Mouse (Mus musculus): ENCODE results near the gene Nadsyn1.

Nadsyn1 gene

GRCm38 (mm10) chr7:143766893-143767292, 55.8 kb downstream of the Nadsyn1 start, which contains the start of gene Mrgprg:
Mrgprg (minus strand) TSS chr7:143766993.
- Histone ChIP-seq H3K4me1 (replicated peaks; ENCODE audit: low read depth, low read length) (peaks cover 12% of the 10 kb centered on the region), H3K36me3 (ENCODE audit: insufficient read depth, low read length) (no peaks in the 10 kb centered on the region), H3K27me3 (ENCODE audit: insufficient read depth, low read length) (peaks cover 51% of the 10 kb centered on the region), H3K9me3 (ENCODE audit: low read length) (no peaks in the 10 kb centered on the region), H3K4me3 (replicated peaks; ENCODE audit: low read length) (no peak within 1 kb of the TSS)
- TF ChIP-seq POU5F1 (IDR thresholded peaks at IDR 0.05; ENCODE audit: borderline replicate concordance, low read length) = no peak
- TF ChIP-seq CTCF (conservative IDR thresholded peaks at IDR 0.05; ENCODE audit: low read length) = no peak
- TF ChIP-seq NANOG (IDR thresholded peaks at IDR 0.05; ENCODE audit: borderline replicate concordance, low read length) = no peak

- peaks cover 12% of the 10 kb centered on the region for H3K4me1 ChIP-seq (replicated peaks; ENCODE audit: low read depth, low read length)
- no peak for TF ChIP-seq NANOG (IDR thresholded peaks at IDR 0.05; ENCODE audit: borderline replicate concordance, low read length)
- TF ChIP-seq POU5F1 (IDR thresholded peaks at IDR 0.05; ENCODE audit: borderline replicate concordance, low read length) = no peak
- no peak for TF ChIP-seq CTCF (conservative IDR thresholded peaks at IDR 0.05; ENCODE audit: low read length)
- no peaks in the 10 kb centered on the region for H3K9me3 ChIP-seq (ENCODE audit: low read length)
- H3K36me3 ChIP-seq (ENCODE audit: insufficient read depth, low read length) = no peaks in the 10 kb centered on the region
- H3K4me3 ChIP-seq (replicated peaks; ENCODE audit: low read length) = no peak overlapping the region
- peaks cover 52% of the 10 kb centered on the region for H3K27me3 ChIP-seq (ENCODE audit: insufficient read depth, low read length)
Observed at GRCm38 (mm10) chr7:143764876-143765530, 57.6 kb downstream of the Nadsyn1 start.

GRCm38 (mm10) chr7:143763794-143764193, 58.9 kb downstream of the Nadsyn1 start:
- Histone ChIP-seq H3K27me3 (ENCODE audit: insufficient read depth, low read length) (peaks cover 61% of the 10 kb centered on the region), H3K4me1 (replicated peaks; ENCODE audit: low read depth, low read length) (peaks cover 5% of the 10 kb centered on the region), H3K4me3 (replicated peaks; ENCODE audit: low read length) (no peak overlapping the region), H3K9me3 (ENCODE audit: low read length) (no peaks in the 10 kb centered on the region), H3K36me3 (ENCODE audit: insufficient read depth, low read length) (no peaks in the 10 kb centered on the region)
- no peak for TF ChIP-seq NANOG (IDR thresholded peaks at IDR 0.05; ENCODE audit: borderline replicate concordance, low read length)
- TF ChIP-seq POU5F1 (IDR thresholded peaks at IDR 0.05; ENCODE audit: borderline replicate concordance, low read length) = no peak
- TF ChIP-seq CTCF (conservative IDR thresholded peaks at IDR 0.05; ENCODE audit: low read length) = peak; percentile 77

- TF ChIP-seq POU5F1 (IDR thresholded peaks at IDR 0.05; ENCODE audit: borderline replicate concordance, low read length) (no peak), NANOG (IDR thresholded peaks at IDR 0.05; ENCODE audit: borderline replicate concordance, low read length) (no peak), CTCF (conservative IDR thresholded peaks at IDR 0.05; ENCODE audit: low read length) (no peak)
- Histone ChIP-seq H3K36me3 (ENCODE audit: insufficient read depth, low read length) (no peaks in the 10 kb centered on the region), H3K4me3 (replicated peaks; ENCODE audit: low read length) (no peak overlapping the region), H3K4me1 (replicated peaks; ENCODE audit: low read depth, low read length) (peaks cover 17% of the 10 kb centered on the region), H3K27me3 (ENCODE audit: insufficient read depth, low read length) (peaks cover 70% of the 10 kb centered on the region), H3K9me3 (ENCODE audit: low read length) (no peaks in the 10 kb centered on the region)
Observed at GRCm38 (mm10) chr7:143758956-143759355, 63.7 kb downstream of the Nadsyn1 start.

- no peak for TF ChIP-seq POU5F1 (IDR thresholded peaks at IDR 0.05; ENCODE audit: borderline replicate concordance, low read length)
- TF ChIP-seq NANOG (IDR thresholded peaks at IDR 0.05; ENCODE audit: borderline replicate concordance, low read length) = no peak
- no peak for TF ChIP-seq CTCF (conservative IDR thresholded peaks at IDR 0.05; ENCODE audit: low read length)
- H3K4me1 ChIP-seq (replicated peaks; ENCODE audit: low read depth, low read length) = peaks cover 17% of the 10 kb centered on the region
- H3K4me3 ChIP-seq (replicated peaks; ENCODE audit: low read length) = no peak overlapping the region
- H3K36me3 ChIP-seq (ENCODE audit: insufficient read depth, low read length) = no peaks in the 10 kb centered on the region
- H3K9me3 ChIP-seq (ENCODE audit: low read length) = no peaks in the 10 kb centered on the region
- H3K27me3 ChIP-seq (ENCODE audit: insufficient read depth, low read length) = peaks cover 72% of the 10 kb centered on the region
Observed at GRCm38 (mm10) chr7:143757696-143758095, 65.0 kb downstream of the Nadsyn1 start.

- H3K4me1 ChIP-seq (replicated peaks; ENCODE audit: low read depth, low read length) = peaks cover 17% of the 10 kb centered on the region
- H3K9me3 ChIP-seq (ENCODE audit: low read length) = no peaks in the 10 kb centered on the region
- no peaks in the 10 kb centered on the region for H3K36me3 ChIP-seq (ENCODE audit: insufficient read depth, low read length)
- H3K27me3 ChIP-seq (ENCODE audit: insufficient read depth, low read length) = peaks cover 72% of the 10 kb centered on the region
- peak overlapping the region; percentile 71 for H3K4me3 ChIP-seq (replicated peaks; ENCODE audit: low read length)
- no peak for TF ChIP-seq NANOG (IDR thresholded peaks at IDR 0.05; ENCODE audit: borderline replicate concordance, low read length)
- no peak for TF ChIP-seq CTCF (conservative IDR thresholded peaks at IDR 0.05; ENCODE audit: low read length)
- TF ChIP-seq POU5F1 (IDR thresholded peaks at IDR 0.05; ENCODE audit: borderline replicate concordance, low read length) = no peak
Observed at GRCm38 (mm10) chr7:143757027-143757390, 65.6 kb downstream of the Nadsyn1 start.

- Histone ChIP-seq H3K27me3 (ENCODE audit: insufficient read depth, low read length) (peaks cover 75% of the 10 kb centered on the region), H3K4me1 (replicated peaks; ENCODE audit: low read depth, low read length) (peaks cover 17% of the 10 kb centered on the region), H3K9me3 (ENCODE audit: low read length) (no peaks in the 10 kb centered on the region), H3K4me3 (replicated peaks; ENCODE audit: low read length) (peak within 1 kb of the TSS; percentile 71), H3K36me3 (ENCODE audit: insufficient read depth, low read length) (no peaks in the 10 kb centered on the region)
- TF ChIP-seq CTCF (conservative IDR thresholded peaks at IDR 0.05; ENCODE audit: low read length) (no peak), POU5F1 (IDR thresholded peaks at IDR 0.05; ENCODE audit: borderline replicate concordance, low read length) (no peak), NANOG (IDR thresholded peaks at IDR 0.05; ENCODE audit: borderline replicate concordance, low read length) (no peak)
Observed at GRCm38 (mm10) chr7:143756125-143757026, 66.3 kb downstream of the Nadsyn1 start, which contains the start of gene Osbpl5. Osbpl5 (minus strand) TSS chr7:143756985.

GRCm38 (mm10) chr7:143755357-143756124, 67.1 kb downstream of the Nadsyn1 start:
- Histone ChIP-seq H3K36me3 (ENCODE audit: insufficient read depth, low read length) (no peaks in the 10 kb centered on the region), H3K9me3 (ENCODE audit: low read length) (no peaks in the 10 kb centered on the region), H3K4me1 (replicated peaks; ENCODE audit: low read depth, low read length) (peaks cover 17% of the 10 kb centered on the region), H3K27me3 (ENCODE audit: insufficient read depth, low read length) (peaks cover 77% of the 10 kb centered on the region), H3K4me3 (replicated peaks; ENCODE audit: low read length) (no peak overlapping the region)
- TF ChIP-seq CTCF (conservative IDR thresholded peaks at IDR 0.05; ENCODE audit: low read length) = no peak
- TF ChIP-seq POU5F1 (IDR thresholded peaks at IDR 0.05; ENCODE audit: borderline replicate concordance, low read length) = no peak

All from E14TG2a.4 (cell line).